Mouse (Mus musculus) embryonic fibroblast, embryonic 13.5 days (primary cell): ENCODE measurements at regions not wholly inside any gene's neighbourhood (a gene's known extent, or its start where the extent isn't known, plus 50 kb on each side); places are given as distances from the start of the nearest gene placed in this dataset.

Source experiments
- CTCF ChIP-seq: IDR thresholded peaks from 2 replicates; pipeline ENCODE4 v1.5.1; 2011; ENCODE audit warnings: mild to moderate bottlenecking, control low read depth, low read length, moderate library complexity, borderline replicate concordance; ENCODE audit not compliant: insufficient read depth
- POLR2A ChIP-seq: IDR thresholded peaks from 2 replicates; pipeline ENCODE4 v1.6.1; 2011; ENCODE audit warnings: low read depth, mild to moderate bottlenecking, control low read depth, low read length, moderate library complexity

GRCm38 (mm10) chr2:114805436-114806047 is 150.8 kb upstream of the Dph6 start:
- TF ChIP-seq POLR2A, result no peak
- no peak for TF ChIP-seq CTCF
